Mouse (Mus musculus) left cerebral cortex, adult 2 months (tissue): ENCODE data around the gene Gm6460. TPM values are rescaled to one million over a fixed set of nuclear protein-coding genes. Genes with fewer than 3 reads are reported as not detected.
"Not testable (repeated sequence)": the region's sequence is repeated elsewhere in the genome, so short reads cannot be mapped to it uniquely, and the experiment has no call there.

Source experiments
- DNase-seq, 2 experiments: peaks; one replicate each; pipeline ENCODE4 v3.0.0; 2021 to 2022; ENCODE audit warnings: low spot score in 2 of 2, mixed read lengths in 1 of 2; ENCODE audit errors: extremely low spot score in 1 of 2
- H3K27ac ChIP-seq: fragments of 200-600 bp; 2 replicates; pipeline ENCODE4 v1.8.1; 2022
- H3K4me3 ChIP-seq: fragments of 200-600 bp; 2 replicates; pipeline ENCODE4 v1.8.1; 2022
- intact Hi-C: fragments of 180-260 bp; cut with DNase I; formaldehyde crosslinking; loops from one replicate; pipeline ENCODE4 v1.15.1; 2025
- long read RNA-seq, 2 experiments: library from polyadenylated mRNA; stranded (forward); transcript quantifications; one replicate each; pipeline ENCODE4 v2.0.0; 2021; ENCODE audit warnings: borderline mapping rate in 2 of 2
- total RNA-seq, 2 experiments: library from RNA; stranded (reverse); gene quantifications; 2 replicates each; pipeline ENCODE4 v1.2.3; 2021

The Gm6460 gene
- not detected for total RNA-seq
- long read RNA-seq, experiment 1: 0 reads
- long read RNA-seq, experiment 2: 0 reads

GRCm38 (mm10) chr5:11594613-11595012 is at the start of gene Gm6460:
Gm6460 (plus strand) TSS chr5:11594913.
- H3K4me3 ChIP-seq, DNase-seq, H3K27ac ChIP-seq, intact Hi-C loops: not testable (repeated sequence)

Other genes with a start within 250 kb of the Gm6460 start
- gene Gm8897, start 178.5 kb upstream of the Gm6460 start, total RNA-seq: not detected
- gene Gm8906, start 92.2 kb upstream of the Gm6460 start, total RNA-seq: not detected
- gene Gm8922, start 87.0 kb downstream of the Gm6460 start, total RNA-seq: not detected
- not detected for gene Gm8926, start 175.6 kb downstream of the Gm6460 start, total RNA-seq